Mouse (Mus musculus) thymus, postnatal 25 days (tissue): Measurements from ENCODE around the gene Ints7.

Experiments
- DNase-seq: peaks from one replicate; pipeline ENCODE4 v3.0.0; 2022

The Ints7 gene

GRCm38 (mm10) chr1:191575458-191576247 lies at the start of gene Ints7, which contains the start of gene Dtl:
Gene Ints7 (plus strand): TSS chr1:191575636.
Gene Dtl (minus strand): TSS chr1:191575544.
- DNase-seq = peak; percentile 100

DNA sequence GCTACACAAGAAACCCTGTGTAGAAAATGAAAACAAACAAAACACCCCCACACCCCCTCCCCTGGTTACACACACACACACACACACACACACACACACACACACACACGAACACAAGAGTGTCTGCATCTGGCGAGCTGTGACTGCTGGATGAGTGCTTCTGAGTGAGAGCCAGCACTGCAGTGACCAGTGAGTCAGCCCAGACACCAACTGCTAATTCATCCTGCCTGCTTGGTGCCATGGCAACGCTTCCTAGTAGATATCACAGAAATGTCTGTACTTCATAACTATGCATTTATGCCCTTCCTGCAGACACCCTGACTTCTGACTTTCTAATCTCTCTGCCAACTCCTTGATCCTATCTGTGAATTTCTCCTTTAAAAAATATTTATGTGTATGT lies 48.3 kb upstream of the Ints7 start:
- DNase-seq = no peak

- peak; percentile 63 for DNase-seq
Observed at GRCm38 (mm10) chr1:191527921-191528612, 47.4 kb upstream of the Ints7 start.

GRCm38 (mm10) chr1:191529406-191529805 lies 46.0 kb upstream of the Ints7 start:
- no peak for DNase-seq

DNA sequence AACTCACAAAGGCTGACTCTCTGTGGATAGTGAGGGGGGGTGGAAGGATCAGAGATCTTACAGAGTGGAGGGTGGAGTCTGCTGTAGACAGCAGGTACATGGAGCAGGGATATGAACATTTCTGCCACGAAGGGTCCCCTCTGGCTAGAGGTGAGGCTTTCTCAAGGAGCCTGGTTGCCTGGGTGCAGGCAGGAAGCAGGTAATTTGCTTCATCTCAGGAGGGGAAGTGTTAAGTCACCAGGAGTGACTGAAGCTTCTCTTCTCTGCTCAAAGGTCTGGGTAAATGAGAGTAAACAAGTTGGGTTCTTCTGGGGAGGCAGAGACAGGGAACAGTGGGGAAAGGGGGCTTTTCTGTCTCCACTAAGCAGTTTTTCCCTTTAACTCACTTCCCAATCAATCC lies 44.4 kb upstream of the Ints7 start:
- DNase-seq = no peak

DNA sequence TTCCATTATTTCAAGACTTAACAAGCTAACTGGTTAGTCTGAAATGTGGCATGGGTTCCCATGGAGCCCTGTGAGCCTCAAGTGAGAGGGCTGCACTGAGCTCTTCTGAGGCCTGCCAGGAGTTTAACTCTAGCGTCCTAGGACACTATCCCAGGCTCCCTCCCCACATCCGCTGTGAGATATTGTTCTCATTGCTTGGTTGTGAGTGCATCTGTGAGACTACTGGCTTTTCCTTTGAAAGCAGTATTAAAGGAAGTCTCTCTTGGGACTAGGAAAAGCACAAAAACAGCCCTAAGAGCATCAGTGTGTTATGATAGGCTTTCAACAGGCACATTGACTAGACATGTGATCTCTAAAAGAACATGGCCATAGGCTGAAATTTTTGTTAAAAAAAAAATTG lies 40.5 kb upstream of the Ints7 start:
- DNase-seq = no peak

- DNase-seq = no peak
Observed at GRCm38 (mm10) chr1:191540300-191540699, 35.1 kb upstream of the Ints7 start.

GRCm38 (mm10) chr1:191541014-191541413 lies 34.4 kb upstream of the Ints7 start:
- no peak for DNase-seq

- DNase-seq = no peak
Observed at GRCm38 (mm10) chr1:191541619-191542018, 33.8 kb upstream of the Ints7 start.

DNA sequence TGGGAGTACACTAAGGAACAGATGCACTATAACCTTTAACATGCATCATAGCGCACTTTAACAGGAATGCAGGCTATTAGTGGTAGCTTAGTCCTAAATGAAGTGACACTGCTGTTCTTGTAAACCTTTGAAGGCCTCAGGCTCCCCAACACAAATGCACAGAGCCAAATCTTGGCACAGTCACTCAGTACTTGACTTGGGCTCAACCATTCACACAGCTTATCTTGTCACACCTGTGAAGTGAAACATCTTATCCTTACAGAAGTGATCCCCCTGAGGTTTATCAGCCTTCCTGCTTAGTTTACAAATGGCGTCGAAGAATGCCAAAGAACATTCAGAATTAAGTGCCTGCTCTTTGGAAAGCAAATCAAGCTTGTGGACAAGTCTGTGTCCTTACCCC lies 31.7 kb upstream of the Ints7 start:
- no peak for DNase-seq

DNA sequence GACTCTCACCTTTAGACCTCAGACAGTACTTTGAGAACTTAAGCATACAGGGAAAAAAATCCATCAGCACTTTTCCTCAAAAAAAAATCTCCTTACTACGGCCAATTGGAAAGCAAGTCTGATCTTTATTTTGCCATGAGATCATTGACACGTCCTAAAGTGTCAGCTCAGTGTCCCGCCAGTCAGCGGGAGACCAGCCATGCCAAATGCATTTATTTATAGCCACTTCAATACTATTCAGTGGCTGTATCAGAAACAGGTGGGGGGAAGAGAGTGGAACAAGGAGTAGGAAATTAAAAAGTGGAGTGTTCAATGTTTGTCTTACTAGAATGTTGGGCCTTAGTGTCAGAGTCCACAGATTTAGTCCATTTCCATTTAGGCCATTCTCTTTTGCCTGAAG lies 24.6 kb upstream of the Ints7 start:
- no peak for DNase-seq

DNA sequence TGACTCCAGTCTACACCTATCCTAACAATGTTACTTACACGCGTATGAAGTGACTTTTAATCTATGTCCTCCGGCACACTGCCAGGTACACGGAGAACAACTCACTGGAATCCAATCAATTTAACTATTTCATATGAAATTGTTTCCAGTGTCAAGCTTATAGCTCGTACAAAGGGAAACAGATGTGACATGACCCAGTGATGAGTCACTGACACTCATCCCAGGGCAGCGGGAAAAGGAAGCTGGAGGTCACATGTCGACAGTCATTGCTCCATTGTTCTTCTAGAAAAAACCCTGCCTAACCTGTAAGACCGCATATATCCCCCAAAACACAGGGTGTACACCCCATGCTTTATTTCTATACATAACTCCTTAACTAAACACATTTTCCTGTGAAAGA lies 18.3 kb upstream of the Ints7 start:
- no peak for DNase-seq

DNA sequence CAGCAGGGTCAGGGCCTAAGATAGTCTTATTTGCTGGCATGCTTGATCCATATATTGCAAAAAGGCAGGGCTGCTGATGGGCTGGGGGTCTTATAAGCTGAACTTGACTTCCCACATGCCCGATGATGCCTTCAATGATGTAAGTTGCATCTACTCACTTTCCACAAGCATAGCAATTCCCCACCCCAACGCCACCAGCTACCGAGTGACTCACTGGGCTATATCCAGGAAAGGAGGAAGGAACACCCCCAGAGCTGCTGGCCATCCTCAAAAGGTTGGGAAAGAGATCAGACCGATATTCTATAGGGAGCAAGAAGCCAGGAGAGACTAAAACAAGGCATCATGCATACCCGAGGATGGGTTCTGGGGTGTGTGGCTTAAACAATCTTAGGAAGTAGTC lies 15.7 kb upstream of the Ints7 start:
- DNase-seq = no peak

DNA sequence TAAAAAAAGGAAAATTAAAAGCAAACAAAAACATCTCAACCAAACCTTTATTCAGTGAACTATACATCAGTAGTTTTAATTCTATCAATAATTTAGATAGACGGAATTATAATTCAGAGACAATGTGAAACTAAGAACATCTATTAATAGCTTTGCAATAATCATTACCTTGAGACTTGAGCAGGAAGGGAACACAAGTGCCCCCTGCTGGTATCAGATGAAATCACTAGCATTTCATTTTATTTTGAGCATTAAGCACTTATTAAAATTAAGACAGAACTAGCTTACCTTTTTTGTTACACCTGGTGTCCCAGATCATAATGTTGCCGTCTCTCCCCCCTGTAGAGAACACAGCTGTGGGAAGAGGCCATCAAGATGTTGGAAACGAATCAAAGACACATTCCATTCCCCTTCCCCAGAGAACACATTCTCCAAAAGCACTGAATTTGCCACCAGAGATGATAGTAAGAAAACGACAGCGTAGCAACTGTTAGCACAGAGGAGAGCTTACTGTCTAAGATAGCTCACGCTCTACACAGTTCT lies 12.5 kb upstream of the Ints7 start:
- DNase-seq = peak; percentile 35

DNA sequence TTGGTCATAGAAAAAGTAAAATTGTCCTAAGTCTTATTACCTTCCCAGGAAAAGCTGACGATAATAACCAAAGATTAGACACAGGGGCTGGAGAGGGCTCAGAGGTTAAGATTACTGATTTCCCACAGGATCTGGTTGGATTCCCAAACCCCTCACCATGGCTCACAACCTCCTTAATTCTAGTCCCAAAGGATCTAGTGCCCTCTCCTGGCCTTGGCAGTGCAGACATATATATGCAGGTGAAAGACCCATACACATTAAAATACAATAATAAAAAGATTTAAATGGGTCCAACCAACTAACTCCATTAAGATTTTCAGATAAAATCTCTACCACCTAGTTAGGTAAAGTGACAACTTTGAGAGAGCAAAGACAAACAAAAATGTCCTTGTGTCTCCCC lies 7.6 kb upstream of the Ints7 start:
- no peak for DNase-seq

DNA sequence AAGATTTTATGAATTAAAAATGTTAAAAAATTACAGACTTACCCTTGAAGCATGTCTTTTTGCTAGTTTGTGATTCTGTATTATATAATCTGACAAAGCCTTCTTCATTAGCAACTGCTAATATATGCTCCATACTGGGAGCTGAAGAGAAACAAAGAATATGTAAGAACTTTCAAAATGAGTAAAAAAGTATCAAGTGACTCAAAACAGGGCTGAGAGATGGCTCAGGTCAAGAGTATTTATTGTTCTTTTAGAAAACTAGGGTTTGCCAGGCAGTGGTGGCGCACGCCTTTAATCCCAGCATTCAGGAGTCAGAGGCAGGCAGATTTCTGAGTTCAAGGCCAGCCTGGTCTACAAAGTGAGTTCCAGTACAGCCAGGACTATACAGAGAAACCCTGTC lies 5.8 kb upstream of the Ints7 start:
- DNase-seq = no peak

GRCm38 (mm10) chr1:191570415-191570814 lies 5.0 kb upstream of the Ints7 start:
- no peak for DNase-seq

DNA sequence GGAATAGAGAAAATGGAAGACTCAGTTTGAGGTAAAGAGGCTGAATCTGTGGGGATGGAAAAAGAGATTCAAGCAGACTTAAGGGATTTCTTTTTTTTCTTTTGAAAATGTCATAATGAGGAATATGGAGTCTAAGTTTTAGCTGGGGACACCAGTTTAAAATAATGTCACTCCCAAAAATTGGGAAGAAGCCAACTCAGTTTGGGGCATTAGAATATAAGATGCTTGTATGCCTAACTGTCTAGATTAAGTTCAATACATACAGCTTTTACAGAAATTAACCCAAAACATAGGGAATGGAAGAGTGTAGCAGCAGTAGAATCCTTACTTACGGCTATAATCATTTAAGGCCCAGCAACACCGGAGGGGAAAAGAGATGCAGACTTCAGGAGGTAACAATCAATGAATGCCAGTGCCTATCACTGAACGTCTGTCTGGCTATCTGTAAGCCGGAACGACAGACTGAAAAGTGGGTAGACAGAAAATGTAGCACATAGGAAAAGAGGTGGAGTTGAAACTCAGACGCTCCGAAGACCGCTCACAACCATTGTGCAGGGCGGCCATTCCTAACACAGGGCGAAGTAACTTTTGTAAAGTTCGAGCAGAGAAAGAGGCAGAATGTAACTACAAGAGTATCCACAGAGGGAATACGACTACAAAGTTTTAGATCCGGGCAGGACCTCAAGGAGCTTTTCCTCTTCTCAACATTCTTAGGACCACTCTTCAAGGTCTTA lies 1.4 kb upstream of the Ints7 start:
- no peak for DNase-seq

DNA sequence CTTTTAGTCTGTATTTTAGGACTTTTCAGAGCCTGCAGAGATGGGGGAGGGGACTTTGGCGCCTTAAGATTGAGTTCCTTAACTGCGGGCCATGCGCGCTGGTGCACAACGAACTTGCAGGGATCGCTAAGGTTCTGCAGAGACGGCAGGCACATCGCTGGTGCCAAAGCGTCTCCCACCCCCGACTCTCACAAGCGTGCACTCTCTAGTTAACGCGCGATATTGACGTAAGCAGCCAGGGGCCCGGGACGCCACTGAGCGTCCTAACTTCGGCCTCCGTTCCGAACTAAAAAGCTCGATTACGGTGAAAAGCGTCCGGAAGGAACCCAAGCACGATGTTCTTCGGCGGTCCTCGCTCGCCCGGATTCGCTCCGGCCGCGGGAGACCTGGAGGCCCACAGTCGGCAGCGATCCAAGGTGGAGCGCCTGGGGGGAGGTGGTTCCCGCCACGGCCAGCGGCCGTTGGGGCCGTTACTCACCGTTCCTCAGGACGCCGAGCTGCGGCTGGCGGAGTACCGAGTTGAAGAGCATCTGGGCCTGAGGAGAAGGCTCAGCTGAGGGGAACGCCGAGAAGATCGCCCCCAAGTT lies 472 bp upstream of the Ints7 start:
- peak; percentile 67 for DNase-seq

- DNase-seq = no peak
Observed at GRCm38 (mm10) chr1:191579524-191579923, 4.1 kb downstream of the Ints7 start.

GRCm38 (mm10) chr1:191581641-191582040 lies 6.2 kb downstream of the Ints7 start:
- no peak for DNase-seq

DNA sequence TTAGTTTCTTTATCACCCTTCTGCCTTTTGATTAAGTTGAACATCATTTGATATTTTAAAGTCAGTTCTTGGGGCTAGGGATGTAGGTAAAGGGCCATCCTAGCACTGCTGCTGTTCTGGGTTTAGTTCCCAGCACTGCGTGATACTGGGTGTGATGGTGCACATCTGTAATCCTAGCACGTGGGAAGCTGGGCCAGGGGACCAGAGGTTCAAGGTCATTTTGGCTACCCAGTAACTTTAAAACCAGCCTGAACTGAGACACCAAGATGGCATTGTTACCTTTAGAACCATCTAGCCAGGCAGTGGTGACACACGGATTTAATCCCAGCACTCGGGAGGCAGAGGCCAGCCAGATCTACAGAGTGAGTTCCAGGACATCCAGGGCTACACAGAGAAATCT lies 8.4 kb downstream of the Ints7 start:
- no peak for DNase-seq

- DNase-seq = no peak
Observed at GRCm38 (mm10) chr1:191584483-191584882, 9.0 kb downstream of the Ints7 start.
